Mouse (Mus musculus) 3T3-L1 (cell line): ENCODE results near the gene Ifi203.
"Not testable (repeated sequence)": the region's sequence is repeated elsewhere in the genome, so short reads cannot be mapped to it uniquely, and the experiment has no call there.

Experiments used
- DNase-seq: peaks from one replicate; pipeline ENCODE4 v3.0.0-alpha.2; 2015; ENCODE audit warnings: low read depth, low spot score

Gene Ifi203

GRCm38 (mm10) chr1:173889741-173890140 is 52.7 kb downstream of the Ifi203 start:
- not testable (repeated sequence) for DNase-seq

GRCm38 (mm10) chr1:173887026-173887787 is 55.3 kb downstream of the Ifi203 start:
- DNase-seq, result not testable (repeated sequence)

- DNase-seq, result peak; percentile 84
Observed at GRCm38 (mm10) chr1:173880004-173880666, 62.3 kb downstream of the Ifi203 start.

- DNase-seq, result peak; percentile 26
Observed at GRCm38 (mm10) chr1:173879225-173879987, 63.1 kb downstream of the Ifi203 start.

- DNase-seq, result not testable (repeated sequence)
Observed at GRCm38 (mm10) chr1:173878264-173878663, 64.2 kb downstream of the Ifi203 start.

GRCm38 (mm10) chr1:173877125-173877524 is 65.3 kb downstream of the Ifi203 start:
- DNase-seq, result peak; percentile 35
